Mouse (Mus musculus) ES-Bruce4 (cell line): ENCODE measurements at regions not wholly inside any gene's neighbourhood (a gene's known extent, or its start where the extent isn't known, plus 50 kb on each side); places are given as distances from the start of the nearest gene placed in this dataset.

Experiments
- H3K27ac ChIP-seq: 2 replicates; pipeline ENCODE4 v1.5.1; 2012; ENCODE audit warnings: low read length, inconsistent platforms; ENCODE audit not compliant: insufficient read depth
- H3K27me3 ChIP-seq: 2 replicates; pipeline ENCODE4 v1.6.1; 2012; ENCODE audit warnings: mild to moderate bottlenecking, low read length, inconsistent platforms; ENCODE audit not compliant: control insufficient read depth, poor library complexity, insufficient read depth, severe bottlenecking
- H3K36me3 ChIP-seq: 2 replicates; pipeline ENCODE4 v1.6.1; 2012; ENCODE audit warnings: inconsistent platforms, mild to moderate bottlenecking, low read length, moderate library complexity; ENCODE audit not compliant: control insufficient read depth, poor library complexity, insufficient read depth, severe bottlenecking
- H3K4me1 ChIP-seq: one replicate; pipeline ENCODE4 v1.8.1; 2011; ENCODE audit warnings: low read length; ENCODE audit not compliant: control insufficient read depth, insufficient read depth
- H3K4me3 ChIP-seq: 2 replicates; pipeline ENCODE4 v1.5.1; 2011; ENCODE audit warnings: low read depth, mild to moderate bottlenecking, low read length
- H3K9ac ChIP-seq: 2 replicates; pipeline ENCODE4 v1.6.1; 2012; ENCODE audit warnings: low read depth, mild to moderate bottlenecking, inconsistent platforms; ENCODE audit not compliant: poor library complexity, severe bottlenecking
- H3K9me3 ChIP-seq: replicated peaks from 2 replicates; pipeline ENCODE4 v1.6.1; 2012; ENCODE audit warnings: mild to moderate bottlenecking, low read length, inconsistent platforms; ENCODE audit not compliant: control insufficient read depth, poor library complexity, insufficient read depth, severe bottlenecking
- CTCF ChIP-seq: IDR thresholded peaks from one replicate; pipeline ENCODE4 v1.8.1; 2011; ENCODE audit warnings: low read depth, low read length
- EP300 ChIP-seq: IDR thresholded peaks from 2 replicates; pipeline ENCODE4 v1.6.1; 2011; ENCODE audit warnings: low read depth, low read length; ENCODE audit not compliant: insufficient read depth
- POLR2A ChIP-seq: IDR thresholded peaks from one replicate; pipeline ENCODE4 v1.8.1; 2011; ENCODE audit warnings: low read length; ENCODE audit not compliant: insufficient read depth

GRCm38 (mm10) chr6:148660152-148660551 lies 171.1 kb downstream of the Ipo8 start:
- Histone ChIP-seq H3K36me3 (no peaks in the 10 kb centered on the region), H3K4me1 (no peaks in the 10 kb centered on the region), H3K9ac (no peak overlapping the region), H3K27ac (no peak overlapping the region), H3K9me3 (no peaks in the 10 kb centered on the region), H3K4me3 (no peak overlapping the region), H3K27me3 (no peaks in the 10 kb centered on the region)
- TF ChIP-seq CTCF (no peak), POLR2A (no peak), EP300 (no peak)

- no peak overlapping the region for H3K27ac ChIP-seq
- no peak for TF ChIP-seq EP300
- TF ChIP-seq POLR2A: no peak
- no peak for TF ChIP-seq CTCF
- H3K9ac ChIP-seq: no peak overlapping the region
- H3K4me1 ChIP-seq: no peaks in the 10 kb centered on the region
- no peaks in the 10 kb centered on the region for H3K36me3 ChIP-seq
- no peaks in the 10 kb centered on the region for H3K27me3 ChIP-seq
- H3K9me3 ChIP-seq: no peaks in the 10 kb centered on the region
- no peak overlapping the region for H3K4me3 ChIP-seq
Measured at GRCm38 (mm10) chr6:148653216-148653615, 178.1 kb downstream of the Ipo8 start.

- Histone ChIP-seq H3K27ac (no peak overlapping the region), H3K27me3 (no peaks in the 10 kb centered on the region), H3K9me3 (no peaks in the 10 kb centered on the region), H3K4me1 (no peaks in the 10 kb centered on the region), H3K9ac (no peak overlapping the region), H3K36me3 (no peaks in the 10 kb centered on the region), H3K4me3 (no peak overlapping the region)
- TF ChIP-seq POLR2A (no peak), EP300 (no peak), CTCF (no peak)
Measured at GRCm38 (mm10) chr6:148652434-148652833, 178.8 kb downstream of the Ipo8 start.

GRCm38 (mm10) chr6:148647423-148648390 lies 183.6 kb downstream of the Ipo8 start:
- Histone ChIP-seq H3K4me3 (no peak overlapping the region), H3K27ac (no peak overlapping the region), H3K9me3 (no peaks in the 10 kb centered on the region), H3K36me3 (no peaks in the 10 kb centered on the region), H3K9ac (no peak overlapping the region), H3K27me3 (no peaks in the 10 kb centered on the region), H3K4me1 (no peaks in the 10 kb centered on the region)
- TF ChIP-seq EP300 (no peak), CTCF (no peak), POLR2A (no peak)

GRCm38 (mm10) chr6:148640595-148640994 lies 190.7 kb downstream of the Ipo8 start:
- H3K36me3 ChIP-seq: no peaks in the 10 kb centered on the region
- H3K9ac ChIP-seq: no peak overlapping the region
- no peaks in the 10 kb centered on the region for H3K9me3 ChIP-seq
- H3K4me1 ChIP-seq: no peaks in the 10 kb centered on the region
- H3K27me3 ChIP-seq: no peaks in the 10 kb centered on the region
- TF ChIP-seq POLR2A (no peak), CTCF (no peak), EP300 (no peak)
- no peak overlapping the region for H3K27ac ChIP-seq
- H3K4me3 ChIP-seq: no peak overlapping the region

- TF ChIP-seq CTCF (no peak), POLR2A (no peak), EP300 (no peak)
- Histone ChIP-seq H3K9ac (no peak overlapping the region), H3K9me3 (no peaks in the 10 kb centered on the region), H3K4me1 (no peaks in the 10 kb centered on the region), H3K27me3 (no peaks in the 10 kb centered on the region), H3K4me3 (no peak overlapping the region), H3K36me3 (no peaks in the 10 kb centered on the region), H3K27ac (no peak overlapping the region)
Measured at GRCm38 (mm10) chr6:148634148-148634547, 190.0 kb upstream of the Tmtc1 start.
